Mouse (Mus musculus): Measurements from ENCODE around the gene Tbce.
"Not testable (repeated sequence)": the region's sequence is repeated elsewhere in the genome, so short reads cannot be mapped to it uniquely, and the experiment has no call there.

Tbce gene

DNA sequence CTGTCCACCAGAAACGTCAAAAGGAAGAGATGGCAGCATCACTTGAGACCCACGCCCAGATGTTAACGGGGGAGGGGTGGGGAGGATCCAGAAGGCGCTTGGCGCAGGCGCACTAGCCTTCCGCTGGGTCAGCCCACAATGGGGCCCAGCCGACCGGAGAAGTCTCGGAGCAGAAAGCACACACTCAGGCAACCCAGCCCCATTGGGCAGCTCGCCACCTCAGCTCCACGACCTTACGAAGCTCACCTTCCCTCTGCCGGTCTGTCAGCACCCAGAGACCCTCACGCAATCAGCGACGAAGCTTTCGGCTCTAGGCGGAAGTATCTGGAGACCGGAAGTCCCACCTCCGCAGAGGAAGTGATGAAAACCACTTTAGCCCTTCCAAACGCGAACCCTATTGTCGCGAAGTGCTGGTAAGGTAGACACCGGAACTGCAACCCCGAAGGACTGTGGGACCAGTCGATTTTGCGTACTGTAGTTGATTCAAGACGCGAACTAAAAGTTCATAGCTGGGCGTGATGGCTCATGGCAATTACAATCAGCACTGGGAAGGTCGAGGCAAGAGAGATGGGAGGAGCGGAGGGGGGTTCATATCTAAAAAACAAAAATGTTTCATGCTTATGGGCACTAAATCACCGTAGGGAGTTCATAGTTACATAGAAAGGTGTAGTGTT is at the start of gene Tbce:
Gene Tbce (minus strand): TSS at position 347 of the 674 bp plus-strand sequence.
- DNase-seq (ENCODE audit: low spot score): peak; percentile 90

DNA sequence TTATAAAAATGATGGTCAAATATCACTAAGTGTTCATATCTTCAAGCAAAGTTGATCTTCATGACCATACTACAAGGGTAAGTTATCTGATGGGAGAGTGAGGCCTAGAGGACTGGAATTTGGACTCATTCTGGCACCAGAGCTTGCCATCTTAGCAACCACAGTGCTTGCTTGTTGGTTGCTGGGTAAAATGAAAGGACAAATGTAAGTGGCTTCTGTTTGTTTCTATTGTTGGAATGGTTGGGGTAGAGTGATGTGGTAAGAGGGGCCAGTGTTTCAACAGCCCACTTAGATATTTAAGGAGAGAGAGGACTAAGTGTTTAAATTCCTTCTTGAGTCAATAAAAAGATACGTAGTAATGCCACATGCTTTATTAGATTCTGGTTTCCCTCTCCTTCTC is 49.2 kb upstream of the Tbce start:
- no peak for DNase-seq (ENCODE audit: low spot score)

DNA sequence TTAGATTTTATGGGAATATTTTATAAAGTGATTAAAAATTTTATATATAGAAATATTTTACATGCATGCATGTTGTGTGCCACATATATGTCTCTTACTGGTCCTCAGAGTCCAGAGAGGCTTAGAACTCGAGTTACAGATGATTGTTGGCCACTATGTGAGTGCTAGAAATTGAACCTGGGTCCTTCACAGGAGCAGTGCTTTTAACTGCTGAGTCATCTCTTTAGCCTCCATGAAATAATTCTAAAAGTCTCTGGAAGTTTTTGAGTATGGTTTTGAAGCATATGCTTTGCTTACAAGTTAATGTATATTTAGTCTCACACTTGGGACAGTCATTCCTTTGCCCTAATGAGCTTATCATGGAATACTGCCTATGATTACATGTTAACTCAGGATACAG is 35.9 kb upstream of the Tbce start:
- no peak for DNase-seq (ENCODE audit: low spot score)

DNA sequence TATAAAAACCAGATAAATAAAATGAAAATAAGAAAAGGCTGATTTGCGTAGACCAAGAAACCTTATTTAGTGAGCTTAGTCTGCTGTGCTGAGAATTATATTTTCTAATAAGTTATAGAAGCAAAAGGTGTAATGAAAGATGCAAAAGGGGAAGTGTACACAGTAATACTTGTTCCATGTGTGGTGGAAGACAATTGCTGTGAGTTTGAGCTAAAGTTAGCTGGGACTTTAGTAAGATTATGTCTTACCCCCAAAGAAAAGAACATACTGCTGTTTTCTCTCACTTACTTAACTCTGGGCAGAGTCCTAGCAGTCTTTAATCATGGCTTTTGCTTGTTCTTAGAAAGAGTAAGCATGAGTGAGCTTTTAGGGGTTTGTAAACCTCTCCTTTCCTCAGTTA is 34.9 kb upstream of the Tbce start:
- DNase-seq (ENCODE audit: low spot score): no peak

DNA sequence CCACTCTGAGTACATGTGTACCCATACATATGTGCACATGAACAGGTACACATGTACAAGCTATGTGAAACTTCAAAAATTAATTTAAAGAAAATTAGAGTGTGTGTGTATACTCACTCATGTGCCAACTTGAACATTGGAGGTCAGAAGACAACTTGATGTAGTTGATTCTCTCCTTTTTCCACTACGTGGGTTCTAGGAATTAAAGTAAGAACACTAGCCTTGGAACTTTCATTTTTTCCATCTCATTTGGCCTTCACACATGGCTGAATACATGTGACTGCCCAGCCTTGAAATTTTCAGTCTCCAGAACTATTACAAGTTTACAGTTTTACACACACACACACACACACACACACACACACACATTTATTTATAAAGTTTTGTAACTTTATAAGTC is 29.9 kb upstream of the Tbce start:
- no peak for DNase-seq (ENCODE audit: low spot score)

DNA sequence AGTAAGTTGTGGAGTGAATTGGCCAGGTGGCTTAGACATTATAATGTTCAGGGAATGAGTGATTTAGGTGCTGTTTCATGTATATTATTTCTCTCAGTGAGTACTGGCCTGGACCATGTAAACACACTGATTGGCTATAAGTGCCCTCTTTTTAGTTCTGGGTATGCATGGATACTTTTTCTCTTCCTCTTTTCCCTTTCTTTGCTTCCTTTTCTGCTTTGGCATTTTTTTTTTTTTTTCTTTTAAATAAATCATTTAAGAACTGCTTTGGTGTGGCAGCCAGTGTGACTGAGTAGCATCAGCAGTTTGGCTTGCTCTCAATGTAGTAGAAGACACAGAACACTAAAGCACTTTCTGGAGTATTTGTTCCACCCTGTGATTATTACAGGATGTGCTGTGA is 28.6 kb upstream of the Tbce start:
- no peak for DNase-seq (ENCODE audit: low spot score)

DNA sequence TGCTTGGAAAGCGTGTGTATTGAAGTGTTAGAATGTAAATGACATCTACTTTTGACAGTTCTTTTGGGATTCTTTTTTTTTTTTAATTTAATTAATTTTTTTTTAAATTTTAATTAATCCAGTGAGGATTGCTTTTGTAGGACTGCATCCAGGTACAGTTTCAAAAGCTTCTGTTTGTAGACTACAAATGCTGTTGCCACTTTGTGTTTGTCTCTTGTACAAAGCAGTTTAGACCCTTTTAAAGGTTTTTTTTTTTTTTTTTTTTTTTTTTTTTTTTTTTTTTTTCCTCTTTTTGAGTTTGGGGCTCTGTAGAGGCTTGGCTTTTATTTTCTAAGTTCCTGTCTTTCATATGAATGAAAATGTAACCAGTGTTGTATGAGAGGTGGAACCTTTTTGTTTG is 26.3 kb upstream of the Tbce start:
- DNase-seq (ENCODE audit: low spot score): no peak

DNA sequence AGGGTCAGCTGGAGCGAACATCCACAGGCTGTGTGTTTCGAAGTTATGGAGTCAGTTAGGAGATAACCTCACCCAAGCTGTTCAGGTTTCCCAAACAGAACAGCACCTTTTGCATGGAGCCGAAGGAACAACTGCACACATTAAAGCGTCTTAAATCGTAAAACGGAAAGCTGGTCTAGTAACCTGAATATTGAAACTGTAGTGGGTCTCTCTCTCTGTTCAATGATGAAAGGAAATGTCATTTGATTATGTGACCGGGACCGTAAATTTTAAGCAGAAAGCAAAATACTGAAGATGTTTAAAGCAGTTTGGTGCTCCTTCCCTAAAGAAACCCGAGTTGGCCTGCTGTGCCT is 25.6 kb upstream of the Tbce start:
- DNase-seq (ENCODE audit: low spot score): no peak

DNA sequence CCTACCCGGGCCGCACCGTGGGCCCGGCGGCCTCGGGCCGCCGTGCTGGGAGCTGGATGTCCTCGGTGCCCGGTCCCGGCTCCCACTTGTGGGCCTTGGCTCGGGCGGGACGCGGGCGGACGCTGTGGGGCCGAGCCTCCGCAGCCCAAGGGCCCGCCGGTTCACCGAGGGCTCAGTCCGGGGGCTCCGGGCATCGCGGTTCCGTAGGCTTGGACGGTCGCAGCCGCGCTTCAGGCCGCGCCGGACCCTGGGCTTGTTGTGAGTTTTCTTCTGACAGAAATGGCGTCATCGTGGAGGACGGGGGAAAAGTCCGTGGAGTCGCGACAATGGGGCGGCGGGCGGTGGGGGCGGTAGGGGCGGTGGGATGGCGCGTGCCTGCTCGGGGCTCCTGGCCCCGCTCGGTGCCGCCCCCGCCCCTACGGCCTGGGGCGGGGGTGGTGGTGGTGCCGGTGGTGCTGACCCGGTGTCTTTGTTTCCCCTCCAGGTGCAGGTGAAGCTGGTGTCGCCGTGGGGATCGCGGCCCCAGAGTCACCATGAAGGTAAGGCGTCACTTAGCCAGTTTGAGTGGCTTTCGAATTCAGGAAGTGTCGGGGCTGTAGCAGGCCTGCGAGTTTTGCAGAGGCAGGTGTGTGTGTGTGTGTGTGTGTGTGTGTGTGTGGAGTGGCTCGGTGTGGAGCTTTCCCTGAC is 25.0 kb upstream of the Tbce start:
- no peak for DNase-seq (ENCODE audit: low spot score)

DNA sequence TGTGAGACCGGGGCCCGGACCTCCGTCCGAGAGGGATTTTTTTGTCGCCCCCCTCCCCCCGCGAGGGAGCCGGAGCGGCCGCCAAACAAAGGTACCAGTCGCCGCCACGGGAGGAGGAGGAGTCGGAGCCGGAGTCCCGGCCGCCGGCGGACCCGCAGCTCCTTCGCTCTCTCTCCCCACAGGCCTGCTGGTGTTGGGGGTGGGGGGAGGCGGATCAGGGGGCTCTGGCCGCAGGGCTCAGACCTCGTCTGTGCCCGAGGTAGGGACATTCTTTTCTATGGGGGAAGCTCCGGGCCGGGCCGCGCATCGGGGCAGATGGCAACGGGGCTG is 24.5 kb upstream of the Tbce start:
- DNase-seq (ENCODE audit: low spot score): no peak

DNA sequence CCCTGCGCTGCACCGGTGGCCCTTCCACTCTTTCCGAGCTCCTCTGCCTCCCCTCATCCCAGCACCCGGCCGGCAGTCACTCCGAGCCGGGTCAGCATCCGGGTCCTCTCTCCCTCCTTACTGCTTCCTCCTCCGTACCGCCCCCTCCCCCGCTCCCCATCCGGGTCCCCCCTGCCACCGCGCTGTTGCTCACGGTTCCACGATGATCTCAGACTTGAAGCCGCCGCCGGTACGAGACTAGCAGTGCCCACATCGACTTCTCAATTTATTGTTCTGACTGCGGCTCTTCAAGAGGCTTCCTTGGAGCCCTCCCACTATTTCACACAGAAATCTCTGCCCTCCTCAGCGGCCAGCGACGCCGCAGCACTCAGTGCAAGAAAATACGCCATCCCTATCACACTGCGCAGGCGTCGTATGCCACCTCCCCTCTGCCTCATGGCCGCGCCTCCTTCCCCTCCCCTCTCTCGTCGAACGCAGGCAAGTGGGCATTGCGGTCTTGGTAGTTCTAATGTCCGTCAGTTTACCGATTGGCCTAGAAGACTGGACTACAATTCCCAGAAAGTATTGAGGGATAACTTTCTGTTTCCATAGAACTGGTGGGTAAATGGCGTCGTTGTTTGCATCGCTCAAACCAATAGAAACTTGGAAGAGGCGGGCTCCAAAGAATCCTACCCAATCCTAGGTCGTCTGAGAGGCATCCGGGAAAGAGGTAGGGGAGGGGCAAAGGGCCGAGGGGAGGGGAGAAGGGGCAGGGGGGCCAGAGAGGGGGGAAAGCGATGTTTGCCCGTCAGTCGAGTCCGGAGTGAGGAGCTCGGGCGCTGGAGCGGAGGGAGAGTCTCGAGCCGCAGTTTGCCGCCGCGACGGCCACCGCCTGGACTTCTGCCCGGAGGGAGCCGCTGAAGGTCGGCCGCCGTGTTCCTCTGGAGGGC is 23.8 kb upstream of the Tbce start, which contains the start of the genes Arid4b and Ggps1:
Gene Arid4b (plus strand): TSS at position 220 of the 929 bp plus-strand sequence.
Gene Ggps1 (minus strand): TSS at position 476 of the 929 bp plus-strand sequence.
- peak; percentile 97 for DNase-seq (ENCODE audit: low spot score)

DNA sequence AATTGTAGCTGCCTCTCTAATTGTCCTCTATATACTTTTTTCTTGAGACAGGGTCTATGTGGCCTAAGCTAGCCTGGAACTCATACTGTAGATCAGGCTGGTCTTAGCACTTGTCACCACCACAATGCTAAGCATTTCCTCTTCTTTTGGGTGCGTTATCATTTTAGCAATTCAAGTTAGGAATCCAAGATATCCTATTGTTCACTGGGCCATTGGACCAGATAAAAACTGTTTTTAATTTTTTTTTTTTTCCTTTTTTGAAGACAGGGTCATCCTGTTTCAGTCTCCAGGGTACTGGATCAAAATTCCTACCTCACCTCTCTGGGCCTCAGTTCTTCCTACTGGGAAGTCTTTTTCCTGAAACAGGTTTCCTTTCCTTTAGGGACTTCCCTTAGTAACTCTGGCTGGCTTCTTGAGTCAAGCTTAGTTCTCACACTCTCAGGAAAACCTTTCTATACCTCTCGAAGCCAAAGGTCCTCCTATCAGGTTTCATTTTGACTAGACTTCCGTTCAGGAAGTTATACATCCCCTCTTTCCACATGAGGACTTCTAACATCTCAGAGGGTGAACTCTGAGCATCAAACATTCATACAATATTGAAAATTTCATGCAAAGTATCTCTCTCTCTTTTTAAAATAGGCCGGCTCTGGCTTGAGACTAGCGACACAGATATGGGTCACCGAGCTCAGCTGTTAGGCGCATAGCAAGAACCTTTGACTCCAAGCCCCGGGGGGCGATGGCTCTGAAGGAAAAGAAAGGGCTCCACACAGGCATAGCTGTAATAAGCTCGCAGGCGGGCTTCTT is 23.0 kb upstream of the Tbce start:
- peak; percentile 40 for DNase-seq (ENCODE audit: low spot score)

DNA sequence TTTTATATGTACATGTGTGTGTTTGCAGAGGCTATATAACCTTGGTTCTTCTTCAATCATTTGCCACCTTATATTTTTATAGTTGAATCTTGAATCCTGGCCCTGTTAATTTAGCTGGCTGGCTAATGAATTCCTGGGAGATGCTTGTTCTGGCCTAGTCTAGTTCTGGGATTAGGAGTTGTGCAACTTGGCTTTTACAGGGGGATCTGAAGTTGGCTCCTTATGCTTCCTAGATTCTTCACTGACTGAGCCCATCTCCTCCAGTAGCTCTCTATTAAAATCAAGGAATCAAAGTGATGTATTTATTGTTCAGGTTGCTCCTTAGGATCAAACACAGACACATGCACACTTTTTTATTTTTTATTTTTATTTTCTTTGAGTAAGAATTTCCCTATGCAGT is 20.1 kb upstream of the Tbce start:
- DNase-seq (ENCODE audit: low spot score): no peak

DNA sequence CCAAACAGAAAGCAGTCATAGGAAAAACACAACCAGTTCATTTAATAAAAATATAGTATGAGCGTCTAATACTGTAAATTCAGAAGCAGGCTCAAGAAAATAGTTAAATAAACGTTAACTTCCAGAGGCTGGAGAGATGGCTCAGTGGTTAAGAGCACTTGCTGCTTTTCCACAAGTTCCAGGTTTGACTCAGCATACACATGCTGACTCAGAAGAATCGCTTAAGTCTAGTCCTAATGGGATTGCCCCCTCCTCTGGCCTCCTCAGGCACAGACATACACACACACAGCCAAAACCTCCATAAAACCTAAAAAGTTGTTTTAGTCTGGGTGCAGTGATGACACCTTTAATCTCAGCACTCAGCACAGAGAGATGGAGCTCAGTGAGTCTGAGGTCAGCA is 17.4 kb upstream of the Tbce start:
- DNase-seq (ENCODE audit: low spot score): no peak

DNA sequence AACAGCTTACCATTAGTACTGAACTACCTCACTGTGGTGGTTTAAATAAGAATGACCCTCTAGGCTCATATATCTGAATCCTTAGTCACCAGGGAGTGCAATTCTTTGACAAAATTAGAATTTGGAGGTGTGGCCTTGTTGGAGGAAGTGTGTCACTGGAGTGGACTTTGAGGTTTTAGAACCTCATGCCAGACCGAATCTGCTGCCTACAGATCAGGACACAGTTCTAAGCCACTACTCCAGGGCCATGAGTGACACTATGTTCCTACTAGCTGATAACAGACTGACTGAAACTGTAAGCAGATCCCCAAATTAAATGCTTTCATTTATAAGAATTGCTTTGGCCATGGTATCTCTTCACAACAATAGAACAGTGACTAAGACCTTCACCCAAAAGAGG is 10.4 kb upstream of the Tbce start:
- DNase-seq (ENCODE audit: low spot score): no peak

DNA sequence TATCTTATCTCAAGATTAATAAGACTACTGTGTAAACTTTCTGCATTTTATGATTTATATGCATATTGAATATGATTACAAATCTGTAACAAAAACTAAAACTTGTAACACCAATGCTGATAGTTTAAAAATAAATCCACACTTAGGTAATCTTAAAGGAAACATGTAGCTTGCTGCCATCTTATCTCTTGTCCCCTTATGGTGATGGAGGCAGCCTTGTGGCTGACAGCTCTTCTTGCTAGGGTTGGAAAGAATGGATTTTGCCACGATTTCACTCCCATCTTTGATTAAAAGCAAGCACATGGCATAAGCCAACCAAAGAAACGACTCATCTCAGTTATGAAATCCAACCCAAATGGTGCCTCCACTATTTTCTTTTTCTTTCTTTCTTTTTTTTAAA is 5.1 kb upstream of the Tbce start:
- DNase-seq (ENCODE audit: low spot score): no peak

DNA sequence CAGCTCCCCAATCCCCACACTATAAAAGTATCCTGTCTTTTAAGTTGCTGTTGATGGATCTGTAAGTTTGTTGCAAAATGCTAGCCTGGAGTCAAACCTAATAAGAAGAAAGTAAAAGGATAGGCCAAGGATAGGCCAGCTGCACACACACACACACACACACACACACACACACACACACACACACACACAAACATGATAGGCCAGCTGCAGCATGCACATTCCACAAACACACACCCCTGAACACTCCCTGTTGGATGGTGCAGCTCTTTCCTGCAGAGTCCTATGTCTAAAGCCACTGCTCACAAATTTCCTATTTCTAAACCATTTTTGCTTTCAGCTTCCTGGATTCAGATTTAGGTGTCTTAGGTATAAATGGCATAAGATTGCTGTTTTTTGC is 4.4 kb upstream of the Tbce start:
- DNase-seq (ENCODE audit: low spot score): no peak

DNA sequence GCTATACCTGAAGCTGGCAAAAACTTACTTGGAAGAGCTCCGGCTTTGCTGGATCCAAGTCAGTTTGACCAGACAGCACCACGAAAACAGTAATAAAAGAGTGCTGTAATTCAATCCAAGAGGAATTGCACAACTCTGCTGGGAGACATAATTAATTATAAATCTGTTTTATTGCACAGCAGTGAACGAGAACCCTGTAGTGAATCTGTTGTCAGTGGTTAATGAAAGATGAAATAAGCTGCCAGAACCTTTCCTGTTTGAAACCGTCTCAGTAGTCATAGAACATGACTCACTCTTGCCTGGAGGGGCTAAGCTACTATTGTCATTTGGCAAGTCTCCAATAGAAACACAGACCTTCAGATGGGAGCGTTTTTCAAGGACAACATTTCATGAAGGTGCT is 748 bp upstream of the Tbce start:
- no peak for DNase-seq (ENCODE audit: low spot score)

DNA sequence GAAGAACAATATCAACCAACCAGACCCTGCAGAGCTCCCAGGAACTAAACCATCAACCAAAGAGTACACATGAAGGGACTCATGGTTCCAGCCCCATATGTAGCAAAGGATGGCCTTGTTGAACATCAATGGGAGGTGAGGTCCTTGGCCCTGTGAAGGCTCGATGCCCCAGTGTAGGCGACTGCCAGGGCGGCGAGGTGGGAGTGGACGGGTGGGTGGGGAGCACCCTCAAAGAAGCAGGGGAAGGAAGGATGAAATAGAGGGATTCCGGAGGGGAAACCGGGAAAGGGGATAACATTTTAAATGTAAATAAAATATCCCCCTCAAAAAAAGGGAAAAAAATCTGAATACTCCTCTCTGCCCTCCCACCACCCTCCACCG is 537 bp downstream of the Tbce start:
- DNase-seq (ENCODE audit: low spot score): no peak

DNA sequence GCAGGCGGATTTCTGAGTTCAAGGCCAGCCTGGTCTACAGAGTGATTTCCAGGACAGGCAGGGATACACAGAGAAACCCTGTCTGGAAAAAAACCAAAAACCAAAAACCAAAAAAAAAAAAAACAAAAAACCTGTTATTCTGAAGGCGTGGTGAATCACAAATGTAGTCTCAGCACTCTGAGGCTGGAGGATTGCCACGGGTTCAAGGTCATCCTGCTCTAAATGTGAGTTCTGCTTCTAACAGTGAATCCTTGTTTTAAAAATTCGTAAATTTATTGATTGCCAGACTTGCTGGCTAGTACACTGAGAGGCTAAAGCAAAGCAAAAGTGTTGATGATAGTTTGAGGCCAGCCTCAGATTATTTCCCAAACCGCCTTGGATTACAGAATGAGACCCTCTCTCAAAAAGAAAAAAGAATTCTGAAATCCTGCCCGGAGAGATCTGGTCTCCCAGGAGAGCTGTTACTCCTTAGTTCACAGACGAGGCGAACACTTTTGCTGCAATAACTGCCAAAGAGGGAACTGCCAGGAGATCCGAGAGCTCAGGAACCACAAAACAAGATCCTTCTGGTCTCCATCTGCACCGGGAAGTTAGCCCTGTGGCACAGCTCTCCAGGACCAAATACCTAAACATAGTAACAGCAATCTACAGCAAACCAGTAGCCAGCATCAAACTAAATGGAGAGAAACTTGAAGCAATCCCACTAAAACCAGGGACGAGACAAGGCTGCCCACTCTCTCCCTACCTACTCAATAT is 3.4 kb downstream of the Tbce start:
- no peak for DNase-seq (ENCODE audit: low spot score)

DNA sequence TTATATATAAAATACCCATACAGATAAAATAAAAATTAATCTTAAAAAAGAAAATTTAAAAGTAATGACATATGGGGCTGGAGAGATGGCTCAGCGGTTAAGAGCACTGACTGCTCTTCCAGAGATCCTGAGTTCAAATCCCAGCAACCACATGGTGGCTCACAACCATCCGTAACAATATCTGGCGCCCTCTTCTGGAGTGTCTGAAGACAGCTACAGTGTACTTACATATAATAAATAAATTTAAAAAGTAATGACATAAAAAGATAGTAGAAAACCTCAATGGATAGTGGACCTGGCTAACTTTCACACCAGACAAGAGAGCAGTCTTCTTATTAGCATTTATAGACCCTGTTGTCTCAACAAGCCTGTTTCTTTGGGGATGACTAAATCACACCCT is 4.1 kb downstream of the Tbce start:
- DNase-seq (ENCODE audit: low spot score): not testable (repeated sequence)

DNA sequence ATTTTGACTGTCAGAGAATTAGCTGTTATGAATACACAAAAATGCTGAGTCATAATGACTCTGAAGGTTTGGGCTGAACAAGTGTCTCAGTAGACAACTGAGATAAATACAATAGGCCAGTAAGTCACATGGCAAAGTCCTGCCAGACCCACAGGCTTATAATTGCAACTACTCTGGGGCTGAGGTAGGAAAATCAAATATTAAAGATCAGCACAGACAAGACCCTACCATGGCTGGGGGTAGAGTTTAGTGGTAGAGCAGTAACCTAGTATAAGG is 5.4 kb downstream of the Tbce start:
- peak; percentile 89 for DNase-seq (ENCODE audit: low spot score)
